Mouse (Mus musculus) c-Kit-positive CD71-positive TER-119-positive erythroid progenitor cells, embryonic 14.5 days (primary cell): ENCODE data around the gene Cel.

Source experiments
- DNase-seq: peaks from one replicate; pipeline ENCODE4 v3.0.0-alpha.2; 2013; ENCODE audit warnings: low spot score

The Cel gene

DNA sequence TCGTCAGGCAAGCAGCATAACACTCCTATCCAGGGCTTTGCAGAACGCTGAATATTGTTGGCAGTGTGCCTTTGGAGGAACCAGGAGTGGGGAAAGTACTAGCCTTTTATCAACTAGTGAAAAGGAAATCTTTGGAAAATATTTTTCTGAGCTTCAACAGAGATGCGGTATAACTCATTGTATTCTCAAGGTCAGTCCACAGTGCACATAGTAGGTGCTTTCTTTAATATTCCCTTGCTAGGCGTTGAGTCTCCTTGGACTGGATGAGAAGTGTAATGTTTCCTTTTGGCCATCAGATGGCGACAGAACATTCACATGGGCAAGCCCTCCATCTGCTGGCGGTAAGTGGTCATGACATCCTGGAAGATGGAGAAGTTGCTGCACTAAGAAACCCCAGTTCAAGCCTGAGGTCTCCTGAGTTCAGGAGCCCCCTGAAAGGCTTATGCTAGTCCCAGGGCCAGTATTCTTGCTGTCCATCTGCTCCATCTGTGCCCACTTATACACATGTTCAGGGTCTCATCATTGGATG lies 21.9 kb upstream of the Cel start:
- peak; percentile 88 for DNase-seq

DNA sequence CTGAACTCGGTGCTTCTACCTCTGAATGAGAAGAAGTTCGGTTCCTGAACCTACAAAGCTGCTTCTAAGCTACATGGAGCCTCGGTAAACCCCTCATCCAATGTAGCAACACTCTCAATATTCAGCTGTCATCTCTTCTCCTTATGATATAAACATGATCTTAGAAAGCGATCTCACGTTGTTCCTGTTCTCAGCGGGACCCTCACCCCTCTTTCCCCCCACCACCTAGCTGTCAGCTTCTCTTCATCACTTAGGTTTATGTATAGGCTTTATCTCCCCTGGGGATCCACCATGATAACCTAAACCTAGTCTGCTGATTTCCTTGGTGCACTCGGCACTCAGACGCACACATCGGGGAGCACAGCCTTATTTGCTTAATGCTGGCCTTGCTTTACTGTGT lies 20.4 kb upstream of the Cel start, which contains the start of gene Gtf3c5:
Gene Gtf3c5 (minus strand): TSS at position 101 of the 400 bp plus-strand sequence.
- DNase-seq, result no peak

GRCm38 (mm10) chr2:28582647-28583353 lies 19.6 kb upstream of the Cel start:
- DNase-seq, result peak; percentile 88

- DNase-seq, result no peak
These were observed 14.8 kb upstream of the Cel start for GRCm38 (mm10) chr2:28578003-28578402.

DNA sequence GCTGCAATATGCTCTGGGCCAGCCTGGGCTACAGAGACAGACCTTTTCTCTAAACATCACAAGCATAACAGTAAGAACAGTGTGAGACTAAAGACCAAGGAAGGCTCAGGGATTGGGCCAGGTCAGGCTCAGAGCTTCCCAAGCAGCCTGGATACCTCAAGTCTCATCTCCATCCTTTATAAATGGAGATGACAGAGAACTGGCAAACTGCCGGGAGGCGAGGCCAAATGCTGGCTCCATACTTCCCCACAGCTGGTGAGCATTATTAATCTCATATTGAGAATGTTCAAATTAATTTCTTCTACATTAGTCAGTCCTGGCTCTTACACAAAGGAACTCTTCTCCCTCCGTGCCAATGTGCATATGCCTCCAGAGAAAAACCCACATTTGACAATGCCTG lies 13.6 kb upstream of the Cel start:
- DNase-seq, result no peak

GRCm38 (mm10) chr2:28575341-28575740 lies 12.1 kb upstream of the Cel start:
- DNase-seq, result no peak

- no peak for DNase-seq
These were observed 6.7 kb upstream of the Cel start for GRCm38 (mm10) chr2:28569903-28570302.

DNA sequence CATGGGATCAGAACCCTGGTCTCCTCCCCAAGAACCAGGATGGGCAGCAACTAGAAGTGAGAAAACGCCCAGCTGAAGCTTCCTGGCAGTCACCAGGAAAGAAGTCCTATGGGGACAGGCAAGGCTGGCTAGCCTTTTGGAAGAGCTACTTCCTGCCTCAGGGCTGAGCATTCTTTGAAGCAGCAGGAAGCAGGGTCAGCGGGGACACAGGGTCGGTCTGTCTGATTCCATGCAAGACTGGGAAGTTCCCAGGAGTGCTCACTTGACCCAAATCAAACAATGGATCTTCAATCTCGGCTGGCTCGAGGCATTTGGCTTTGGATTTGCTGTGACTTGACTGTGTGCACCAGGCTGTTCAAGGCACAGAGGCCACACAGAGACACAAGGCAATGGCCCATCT lies 3.3 kb upstream of the Cel start:
- DNase-seq, result no peak

- no peak for DNase-seq
These were observed 1.2 kb upstream of the Cel start for GRCm38 (mm10) chr2:28564380-28564779.

- DNase-seq, result no peak
These were observed 627 bp upstream of the Cel start for GRCm38 (mm10) chr2:28563830-28564229.

DNA sequence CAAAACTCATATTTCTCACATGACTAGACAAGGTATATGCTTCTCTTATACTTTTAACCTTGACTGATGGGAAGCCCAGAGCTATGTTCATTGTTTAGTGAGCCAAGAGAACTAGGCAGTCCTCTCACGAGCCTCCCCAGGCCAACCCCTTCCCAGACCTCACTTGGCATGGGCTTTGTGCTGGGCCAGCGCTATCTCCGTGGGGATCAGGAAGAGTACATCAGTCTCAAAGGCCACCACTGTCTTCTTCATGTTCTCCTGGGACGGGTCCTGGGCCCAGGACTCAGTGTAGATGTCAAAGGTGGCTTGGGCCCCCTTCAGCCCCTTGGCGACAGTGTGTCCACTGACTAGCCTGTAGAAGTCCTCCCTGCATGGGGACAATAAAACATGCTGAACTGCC lies 5.8 kb downstream of the Cel start:
- DNase-seq, result no peak

GRCm38 (mm10) chr2:28552301-28552700 lies 10.9 kb downstream of the Cel start:
- no peak for DNase-seq

DNA sequence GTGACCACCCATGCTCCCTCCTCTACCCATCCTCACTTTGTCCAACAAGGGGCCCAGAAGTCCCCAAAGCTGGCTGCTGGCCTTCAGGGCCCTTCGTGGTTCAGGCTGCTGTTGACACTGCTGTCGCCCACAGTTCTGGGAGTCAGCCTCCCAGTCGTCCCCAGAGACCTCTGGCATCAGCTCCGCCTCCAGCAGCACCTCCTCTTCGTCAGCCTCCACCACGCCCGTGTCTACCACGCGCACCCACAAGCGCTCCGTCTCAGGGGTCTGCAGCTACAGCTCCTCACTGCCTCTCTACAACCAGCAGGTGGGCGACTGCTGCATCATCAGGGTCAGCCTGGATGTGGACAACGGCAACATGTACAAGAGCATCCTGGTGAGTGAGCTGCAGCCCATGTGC lies 14.0 kb downstream of the Cel start:
- DNase-seq, result no peak

DNA sequence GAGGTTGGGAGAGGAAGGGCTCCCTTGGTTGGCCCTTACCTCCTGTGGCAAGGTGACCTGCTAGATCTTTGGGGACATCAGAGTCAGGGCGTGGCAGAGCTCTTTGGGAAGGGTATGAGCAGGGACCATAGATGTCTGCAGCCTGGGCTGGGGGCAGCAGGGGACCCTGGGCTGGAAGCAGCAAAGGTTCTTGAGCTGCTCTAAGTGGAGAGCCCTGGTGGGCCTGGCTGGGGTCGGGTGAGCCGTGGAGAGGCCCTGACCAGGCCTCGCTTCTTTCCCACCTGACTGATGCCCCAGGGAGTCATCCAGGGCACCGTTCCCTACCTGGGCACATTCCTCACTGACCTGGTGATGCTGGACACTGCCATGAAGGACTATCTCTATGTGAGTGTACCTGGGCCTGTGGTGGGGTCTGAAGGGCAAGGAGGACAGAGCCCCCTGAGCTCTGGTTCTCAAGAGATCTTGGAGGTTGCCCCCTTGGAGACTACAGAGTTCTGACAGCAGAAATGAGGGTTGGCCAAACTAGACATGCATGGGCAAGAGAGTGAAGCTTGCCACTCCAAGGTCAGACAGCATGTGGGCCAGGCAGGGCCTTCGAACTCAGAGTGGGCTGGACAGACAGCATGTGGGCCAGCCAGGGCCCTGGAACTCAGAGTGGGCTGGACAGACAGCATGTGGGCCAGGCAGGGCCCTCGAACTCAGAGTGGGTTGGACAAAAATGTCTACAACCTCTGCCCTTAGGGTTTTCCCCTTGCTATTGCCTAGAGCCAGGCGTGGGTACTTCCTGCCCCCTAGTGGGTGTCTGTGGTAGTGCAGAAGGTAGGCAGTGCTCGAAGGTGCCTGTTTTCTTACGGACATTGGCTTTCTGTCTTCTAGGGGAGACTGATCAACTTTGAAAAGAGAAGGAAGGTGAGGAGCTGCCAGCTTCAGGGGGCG lies 15.7 kb downstream of the Cel start:
- peak; percentile 72 for DNase-seq

DNA sequence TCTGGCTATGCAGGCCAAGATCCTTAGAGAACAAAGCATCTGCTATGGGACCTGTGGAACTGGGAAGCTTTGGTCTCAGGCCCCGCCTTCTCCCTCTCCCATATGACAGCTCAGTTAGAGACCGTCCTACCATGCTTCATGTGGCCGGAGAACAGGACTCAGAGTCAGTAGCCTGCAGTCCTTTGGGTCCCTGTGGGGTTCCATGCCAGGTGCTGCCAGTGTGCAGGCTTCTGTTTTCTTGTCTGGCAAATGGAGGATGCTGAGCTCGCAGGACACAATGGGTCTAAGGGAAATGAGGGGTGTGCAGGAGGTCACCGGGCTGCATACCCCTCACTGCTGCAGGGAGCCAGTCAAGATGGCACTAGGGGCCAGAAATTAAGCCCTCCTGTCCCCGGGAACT lies 16.6 kb downstream of the Cel start:
- no peak for DNase-seq

- no peak for DNase-seq
These were observed 17.2 kb downstream of the Cel start for GRCm38 (mm10) chr2:28545976-28546375.

- DNase-seq, result no peak
These were observed 19.3 kb downstream of the Cel start for GRCm38 (mm10) chr2:28543894-28544293.

DNA sequence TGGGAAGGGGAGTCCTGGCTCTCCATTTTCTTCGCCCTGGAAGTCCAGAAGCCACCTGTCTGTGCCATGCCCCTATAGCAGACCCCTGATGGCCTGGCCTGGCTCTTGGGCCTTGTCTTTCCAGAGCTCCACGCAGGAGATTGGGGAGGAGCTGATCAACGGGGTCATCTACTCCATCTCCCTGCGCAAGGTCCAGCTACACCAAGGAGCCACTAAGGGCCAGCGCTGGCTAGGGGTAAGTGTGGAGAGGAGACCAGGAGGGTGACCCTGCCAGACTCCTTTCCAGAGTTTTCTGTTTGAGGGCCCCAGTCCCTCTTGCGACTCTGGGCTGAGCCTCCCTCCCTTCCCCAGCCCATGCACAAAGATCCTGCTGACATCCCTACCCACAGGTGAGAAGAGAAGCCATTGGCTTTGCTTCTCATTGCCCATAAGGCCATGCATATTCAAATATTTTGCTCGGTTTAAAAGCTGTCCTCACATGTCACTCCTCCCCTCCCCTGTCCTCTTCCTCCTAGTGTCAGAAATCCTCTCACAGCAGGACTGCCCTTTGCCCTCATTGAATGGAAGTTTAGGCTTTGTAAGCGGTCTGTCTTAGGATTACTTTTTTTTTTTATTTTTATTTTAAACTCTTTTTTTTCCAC lies 22.5 kb downstream of the Cel start:
- DNase-seq, result no peak

DNA sequence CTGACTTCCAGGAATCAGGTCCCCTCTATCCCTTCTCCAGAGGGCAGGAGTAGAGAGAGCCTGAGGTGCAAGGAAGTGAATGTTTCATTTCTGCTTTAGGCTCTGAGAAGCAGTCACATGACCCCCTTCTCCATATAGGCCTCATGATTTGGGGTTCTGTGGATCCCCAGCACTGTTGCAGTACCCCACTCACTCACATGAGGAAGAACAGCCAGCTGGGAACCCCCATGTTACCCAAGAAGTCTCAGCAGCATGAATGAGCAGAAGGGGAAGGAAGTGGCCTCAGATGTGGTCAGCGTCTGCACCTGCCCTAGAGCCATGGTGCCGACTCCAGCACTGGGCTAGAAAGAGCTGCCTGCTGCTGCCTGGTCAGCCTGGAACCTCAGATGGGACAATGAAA lies 23.3 kb downstream of the Cel start:
- no peak for DNase-seq

DNA sequence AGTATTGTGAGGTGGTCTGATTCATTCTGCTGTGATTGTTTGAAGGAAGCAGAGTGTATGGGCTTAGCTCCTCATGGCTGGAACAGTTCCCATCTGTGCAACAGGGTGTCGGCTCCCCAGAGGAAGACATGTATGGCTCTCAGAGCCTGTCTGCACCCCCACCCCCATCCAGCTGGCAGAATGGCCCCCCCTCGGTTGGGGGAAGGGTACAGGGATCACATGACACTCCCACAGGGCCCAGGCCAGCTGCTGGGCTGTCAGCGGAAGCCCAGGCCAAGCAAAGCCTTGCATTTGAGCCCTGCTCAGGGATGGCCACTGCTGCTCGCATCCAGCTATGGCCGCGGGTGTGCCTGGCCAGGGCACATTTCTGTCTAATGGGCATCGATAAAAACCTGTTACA lies 24.0 kb downstream of the Cel start:
- DNase-seq, result no peak

GRCm38 (mm10) chr2:28538817-28539128 lies 24.4 kb downstream of the Cel start:
- no peak for DNase-seq

DNA sequence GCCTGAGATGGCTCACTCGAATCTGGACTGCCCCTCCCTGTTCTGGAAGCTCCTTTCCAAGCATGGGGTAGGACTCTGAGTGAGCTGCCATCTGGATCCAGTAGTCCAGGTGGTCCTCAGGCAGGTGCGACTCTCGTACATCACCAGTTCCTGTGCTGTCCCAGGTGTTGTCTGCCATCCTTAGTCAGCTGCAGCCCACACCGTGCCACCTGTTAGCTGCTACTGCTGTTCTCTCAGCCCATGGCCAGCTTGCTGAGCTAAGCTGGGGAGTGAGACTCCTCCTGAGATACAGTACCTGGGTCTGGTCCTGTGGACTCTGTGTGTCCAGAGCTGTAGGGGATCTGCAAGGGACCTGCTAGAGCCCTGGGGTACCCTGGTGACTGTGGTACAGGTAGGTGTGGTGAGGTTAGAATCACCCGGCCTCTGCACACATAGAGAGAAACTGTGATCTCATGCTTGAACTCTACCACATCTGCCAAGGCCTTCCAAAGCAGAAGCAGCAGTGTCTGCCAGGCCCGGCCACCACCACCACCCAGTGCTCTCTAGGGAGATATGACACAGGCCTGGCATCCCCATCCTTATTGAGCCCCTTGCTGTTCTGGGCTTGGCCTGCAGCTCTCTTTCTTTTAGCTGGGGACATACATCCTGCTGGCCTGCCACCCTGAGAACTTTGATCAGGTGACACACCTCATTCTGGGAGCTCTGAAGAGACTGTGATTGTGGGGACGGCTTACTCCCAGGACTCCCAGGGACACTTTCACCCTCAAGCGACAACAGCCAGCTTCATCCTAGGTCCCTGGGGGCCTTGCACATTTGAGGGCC lies 25.0 kb downstream of the Cel start:
- no peak for DNase-seq
